Mouse (Mus musculus) kidney, postnatal 0 days (tissue): ENCODE results near the gene Atp5mpl. TPM values are rescaled to one million over a fixed set of nuclear protein-coding genes. Genes with fewer than 3 reads are reported as not detected.
"Not testable (repeated sequence)": the region's sequence is repeated elsewhere in the genome, so short reads cannot be mapped to it uniquely, and the experiment has no call there.

ENCODE experiments used
- ATAC-seq: fragments of 200-750 bp; cut with Nextera tagmentation; replicated peaks from 2 replicates; pipeline ENCODE4 v1.8.0; 2017; ENCODE audit warnings: low read depth, moderate number of reproducible peaks, moderate TSS enrichment, moderate library complexity; ENCODE audit not compliant: low FRiP score
- DNase-seq: peaks from one replicate; pipeline ENCODE4 v3.0.0-alpha.2; 2016; ENCODE audit warnings: low spot score
- H3K27ac ChIP-seq: fragments of 300-500 bp; sonication (generic); 2 replicates; pipeline ENCODE4 v1.5.1; 2014; ENCODE audit warnings: mild to moderate bottlenecking
- H3K27me3 ChIP-seq: fragments of 300-500 bp; sonication (generic); 2 replicates; pipeline ENCODE4 v1.6.1; 2014; ENCODE audit warnings: low read length, mixed read lengths; ENCODE audit not compliant: insufficient read depth
- H3K36me3 ChIP-seq: fragments of 300-500 bp; sonication (generic); 2 replicates; pipeline ENCODE4 v1.6.1; 2014; ENCODE audit warnings: low read length, mixed read lengths; ENCODE audit not compliant: insufficient read depth
- H3K4me1 ChIP-seq: fragments of 300-500 bp; sonication (generic); replicated peaks from 2 replicates; pipeline ENCODE4 v1.6.1; 2014; ENCODE audit warnings: antibody characterized with exemption, low read length, mixed read lengths; ENCODE audit not compliant: insufficient read depth
- H3K4me2 ChIP-seq: fragments of 300-500 bp; sonication (generic); 2 replicates; pipeline ENCODE4 v1.6.1; 2014; ENCODE audit warnings: mild to moderate bottlenecking, low read length, moderate library complexity, mixed read lengths
- H3K4me3 ChIP-seq: fragments of 300-500 bp; sonication (generic); replicated peaks from 2 replicates; pipeline ENCODE4 v1.5.1; 2014; ENCODE audit warnings: low read depth, low read length
- H3K9ac ChIP-seq: fragments of 300-500 bp; sonication (generic); 2 replicates; pipeline ENCODE4 v1.6.1; 2014; ENCODE audit warnings: low read depth, low read length
- H3K9me3 ChIP-seq: fragments of 300-500 bp; sonication (generic); replicated peaks from 2 replicates; pipeline ENCODE4 v1.6.1; 2016; ENCODE audit warnings: low read length, inconsistent platforms, mixed read lengths
- CTCF ChIP-seq: IDR thresholded peaks from 2 replicates; pipeline ENCODE4 v1.5.1; 2016; ENCODE audit warnings: antibody characterized with exemption, low read depth, mild to moderate bottlenecking, moderate library complexity
- WGBS: fragments of 180-500 bp; shearing (Covaris S2); extraction: QIAGEN DNeasy Blood & Tissue Kit; methylation state at CpG from one replicate; pipeline ENCODE4 v1.1.7; 2014; 5-methylcytosine and 5-hydroxymethylcytosine counted together
- polyA plus RNA-seq: library from polyadenylated mRNA; unstranded; fragments of >200 nt; fragmentation: Nextera tagmentation; extraction: Ambion mirVana; gene quantifications from 2 replicates; pipeline ENCODE4 v1.2.1, GENCODE M21; 2015

The Atp5mpl gene
- polyA plus RNA-seq, 1 experiment from 2014 or later = 1,318 TPM

GRCm38 (mm10) chr12:111958101-111958865 is 8.5 kb downstream of the Atp5mpl start:
- no peak overlapping the region for H3K4me2 ChIP-seq
- peaks cover 28% of the 10 kb centered on the region for H3K36me3 ChIP-seq
- no peaks in the 10 kb centered on the region for H3K4me1 ChIP-seq
- H3K9me3 ChIP-seq = no peaks in the 10 kb centered on the region
- no peak overlapping the region for H3K4me3 ChIP-seq
- H3K9ac ChIP-seq = no peak overlapping the region
- WGBS = 41% methylated on average over 9 of the region's 9 CpGs
- peak; percentile 84 for TF ChIP-seq CTCF
- ATAC-seq (peak; percentile 65), DNase-seq (peak; percentile 80)
- no peaks in the 10 kb centered on the region for H3K27me3 ChIP-seq
- H3K27ac ChIP-seq = no peak overlapping the region

GRCm38 (mm10) chr12:111956173-111956572 is 10.6 kb downstream of the Atp5mpl start:
- 80% methylated on average over 5 of the region's 5 CpGs for WGBS
- H3K4me2 ChIP-seq = no peak overlapping the region
- H3K27me3 ChIP-seq = no peaks in the 10 kb centered on the region
- peaks cover 13% of the 10 kb centered on the region; the same call in 1 of the 2 replicates for H3K36me3 ChIP-seq
- DNase-seq (no peak), ATAC-seq (no peak)
- H3K4me3 ChIP-seq = no peak overlapping the region
- no peaks in the 10 kb centered on the region for H3K9me3 ChIP-seq
- no peak overlapping the region for H3K9ac ChIP-seq
- TF ChIP-seq CTCF = no peak
- H3K27ac ChIP-seq = no peak overlapping the region
- no peaks in the 10 kb centered on the region for H3K4me1 ChIP-seq

GRCm38 (mm10) chr12:111951701-111952100 is 15.1 kb downstream of the Atp5mpl start:
- DNase-seq = no peak
- Histone ChIP-seq H3K4me3 (no peak overlapping the region), H3K4me1 (no peaks in the 10 kb centered on the region), H3K9ac (no peak overlapping the region), H3K9me3 (no peaks in the 10 kb centered on the region), H3K27me3 (no peaks in the 10 kb centered on the region), H3K36me3 (no peaks in the 10 kb centered on the region), H3K27ac (peak overlapping the region; percentile 62), H3K4me2 (no peak overlapping the region)
- no peak for TF ChIP-seq CTCF
- WGBS = 32% methylated on average over 5 of the region's 5 CpGs
- 0 out of 2 replicates have a peak, but pooled peaks have one; percentile 25 for ATAC-seq

- Histone ChIP-seq H3K4me1 (peaks cover 1% of the 10 kb centered on the region; the same call in 1 of the 2 replicates), H3K4me2 (no peak overlapping the region), H3K27me3 (no peaks in the 10 kb centered on the region), H3K36me3 (no peaks in the 10 kb centered on the region), H3K9ac (no peak overlapping the region), H3K9me3 (no peaks in the 10 kb centered on the region), H3K4me3 (no peak overlapping the region), H3K27ac (no peak overlapping the region)
- WGBS = 70% methylated on average over 5 of the region's 5 CpGs
- ATAC-seq (no peak), DNase-seq (no peak)
- TF ChIP-seq CTCF = no peak
Observed at GRCm38 (mm10) chr12:111950486-111950885, 16.3 kb downstream of the Atp5mpl start.

GRCm38 (mm10) chr12:111946716-111947115 is 20.1 kb downstream of the Atp5mpl start:
- Histone ChIP-seq H3K27ac (peak overlapping the region; percentile 79), H3K27me3 (no peaks in the 10 kb centered on the region), H3K9me3 (no peaks in the 10 kb centered on the region), H3K9ac (no peak overlapping the region), H3K4me2 (no peak overlapping the region), H3K36me3 (no peaks in the 10 kb centered on the region), H3K4me1 (peaks cover 16% of the 10 kb centered on the region; the same call in 1 of the 2 replicates), H3K4me3 (no peak overlapping the region)
- 47% methylated on average over 2 of the region's 2 CpGs for WGBS
- TF ChIP-seq CTCF = peak; percentile 84
- peak; percentile 27; the same call in 1 of the 2 replicates for ATAC-seq
- peak; percentile 90 for DNase-seq

GRCm38 (mm10) chr12:111945765-111946655 is 20.8 kb downstream of the Atp5mpl start:
- WGBS = 43% methylated on average over 10 of the region's 15 CpGs
- Histone ChIP-seq H3K9ac (0 out of 2 replicates have a peak overlapping the region, but pooled peaks have one; percentile 18), H3K27ac (peak overlapping the region; percentile 90), H3K4me1 (peaks cover 16% of the 10 kb centered on the region; the same call in 1 of the 2 replicates)
- H3K4me3 ChIP-seq, H3K4me2 ChIP-seq, H3K9me3 ChIP-seq, H3K36me3 ChIP-seq, DNase-seq, H3K27me3 ChIP-seq: not testable (repeated sequence)
- ATAC-seq = peak; percentile 73
